Mouse (Mus musculus) small intestine, adult 2 months (tissue): ENCODE results near the gene Mier3.

ENCODE experiments used
- CTCF ChIP-seq: fragments of 200-500 bp; IDR thresholded peaks from 2 replicates; pipeline ENCODE4 v1.5.1; 2012; ENCODE audit warnings: low read depth, mild to moderate bottlenecking, control low read depth, inconsistent platforms, low read length, moderate library complexity, mixed read lengths; ENCODE audit not compliant: insufficient replicate concordance, insufficient read length; ENCODE audit errors: extremely low read depth
- POLR2A ChIP-seq: fragments of 200-500 bp; IDR thresholded peaks from 2 replicates; pipeline ENCODE4 v1.6.1; 2012; ENCODE audit warnings: low read depth, mild to moderate bottlenecking, control low read depth, inconsistent platforms, low read length, moderate library complexity

DNA sequence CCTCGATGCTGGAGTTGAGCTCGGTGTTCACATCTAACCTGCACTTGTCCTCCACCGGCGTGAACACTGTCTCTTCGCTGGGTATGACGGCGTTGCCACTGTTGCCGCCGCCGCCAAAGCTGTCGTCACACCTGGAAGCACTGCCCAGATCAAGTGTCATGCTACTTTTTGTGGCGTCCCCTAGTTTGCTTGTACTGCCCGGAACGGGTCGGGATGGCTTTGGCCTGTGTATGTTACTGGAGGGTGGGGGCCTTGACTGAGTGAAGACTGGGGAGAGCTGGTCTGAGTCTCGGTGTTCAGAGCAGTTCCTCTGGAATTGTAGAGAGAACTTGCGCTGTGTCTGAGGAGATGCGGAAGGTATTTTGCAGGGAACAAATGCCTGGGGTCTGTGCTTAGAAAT is 74.6 kb downstream of the Mier3 start:
- TF ChIP-seq CTCF (0 out of 2 replicates have a peak, but pooled peaks have one; percentile 4), POLR2A (no peak)
